ENCODE assay signal across 14 mouse cellular contexts in genomic region chr11:113698013-113698545, GRCm38 (mm10). TPM values are rescaled to one million over a fixed set of nuclear protein-coding genes. Genes with fewer than 3 reads are reported as not detected.
DNase-seq lines count a peak whose midpoint lies in the region; ATAC-seq and TF ChIP-seq lines count a peak whose summit lies in the region.
"Had no signal": no experiment of that assay in that cellular context is flagged by ENCODE, and none has a peak within 500 bp of the region (broad histone marks: within the 10 kb centered on the region; RNA-seq: fewer than 3 reads in every experiment).

No protein-coding gene starts in this region.

- 82% methylated on average over 12 of the region's 12 CpGs for WGBS in heart, embryonic 10.5 days
- 75% methylated on average over 12 of the region's 12 CpGs for WGBS in liver, embryonic 14.5 days (ENCODE audit: insufficient replicate concordance)

- H3K9me3 ChIP-seq in heart, embryonic 10.5 days, result no peaks in the 10 kb centered on the region
- H3K9me3 ChIP-seq in liver, embryonic 14.5 days (ENCODE audit: control insufficient read depth, low read length), result no peaks in the 10 kb centered on the region

- no peaks in the 10 kb centered on the region for H3K27me3 ChIP-seq in heart, embryonic 10.5 days (ENCODE audit: insufficient read depth, poor library complexity, severe bottlenecking)
- H3K27me3 ChIP-seq in liver, embryonic 14.5 days (ENCODE audit: control insufficient read depth, insufficient read depth, low read length), result no peaks in the 10 kb centered on the region

- no peak overlapping the region for H3K4me2 ChIP-seq in liver, embryonic 14.5 days (ENCODE audit: low read depth)

- ATAC-seq in liver, embryonic 14.5 days (ENCODE audit: insufficient read depth), result peak; percentile 45; the same call in 1 of the 2 replicates
- ATAC-seq: midbrain, embryonic 16.5 days had no signal

- no peak overlapping the region for H3K27ac ChIP-seq in heart, embryonic 10.5 days
- H3K27ac ChIP-seq in liver, embryonic 14.5 days, result no peak overlapping the region

- 0 out of 2 replicates have a peak, but pooled peaks cover 11% of the 10 kb centered on the region for H3K4me1 ChIP-seq in heart, embryonic 10.5 days
- H3K4me1 ChIP-seq in liver, embryonic 14.5 days (replicated peaks; ENCODE audit: control insufficient read depth in 2 of 2, insufficient read depth in 2 of 2, low read length in 1 of 2), result peaks cover 0 to 6% of the 10 kb centered on the region in 2 experiments; a peak in 1 of 4 replicates

- no peak for TF ChIP-seq CTCF in liver, embryonic 14.5 days (IDR thresholded peaks at IDR 0.05; ENCODE audit: low read depth)

- peak; percentile 34 for DNase-seq in heart, adult 8-10 months (ENCODE audit: low spot score)
- no peak for DNase-seq in heart, embryonic 10.5 days (ENCODE audit: low spot score)
- DNase-seq in kidney, adult 9 months, result peak; percentile 92
- DNase-seq in liver, embryonic 14.5 days (ENCODE audit: low read depth in 3 of 3, low spot score in 3 of 3), result no peak
- DNase-seq in lung, postnatal 4 days, result peak; percentile 34 to 70
- no peak for DNase-seq in cerebellum, adult 11 months
- no peak for DNase-seq in urinary bladder, postnatal 10 days (ENCODE audit: low spot score)
- no peak for DNase-seq in adrenal gland, postnatal 36 days
- DNase-seq: adrenal gland, adult 8-10 months; B cell, adult 2 months; heart, postnatal 36 days; right cerebral cortex, postnatal 4 days had no signal

- no peak for TF ChIP-seq EP300 in liver, embryonic 14.5 days (IDR thresholded peaks at IDR 0.05; ENCODE audit: low read depth)

- no peak overlapping the region for H3K9ac ChIP-seq in liver, embryonic 14.5 days (replicated peaks)

- H3K36me3 ChIP-seq in heart, embryonic 10.5 days, result peaks cover 45% of the 10 kb centered on the region
- H3K36me3 ChIP-seq in liver, embryonic 14.5 days (replicated peaks; ENCODE audit: control insufficient read depth, insufficient read depth, low read depth), result peaks cover 7% of the 10 kb centered on the region

- no peak overlapping the region for H3K4me3 ChIP-seq in heart, embryonic 10.5 days
- no peak overlapping the region for H3K4me3 ChIP-seq in liver, embryonic 14.5 days (ENCODE audit: insufficient read depth in 1 of 2, low read depth in 2 of 2, low read length in 2 of 2)

RNA-seq across cellular contexts. Expression of gene Cpsf4l, which starts 11.7 kb away (rescaled TPM):
- total RNA-seq in heart, adult 8-10 months (2022), result not detected
- polyA plus RNA-seq in heart, embryonic 10.5 days (2016; fragmentation: Nextera tagmentation; extraction: Ambion mirVana), result 0.15 and 0.34 TPM in 2 replicates
- 0.02 TPM in 1 of 2 replicates, not detected in the other for polyA plus RNA-seq in liver, embryonic 14.5 days (2012; rRNA removed)
- polyA plus RNA-seq in liver, embryonic 14.5 days (2014; fragmentation: Nextera tagmentation; extraction: Ambion mirVana), result 0.11 TPM in 1 of 2 replicates, not detected in the other
- total RNA-seq in adrenal gland, postnatal 36 days (2021), result under 1 TPM; 0.23 to 0.76 TPM
- total RNA-seq: gastrocnemius, adult 18-20 months; heart, postnatal 36 days had no signal

RNA-seq across cellular contexts. Expression of gene D11Wsu47e, which starts 13.9 kb away (rescaled TPM):
- 1 to 10 TPM; 5.9 to 8.4 (median 6.8) TPM for total RNA-seq in heart, adult 8-10 months (2022)
- polyA plus RNA-seq in heart, embryonic 10.5 days (2016; fragmentation: Nextera tagmentation; extraction: Ambion mirVana), result 21.8 and 26.3 TPM in 2 replicates
- 5.8 and 8.0 TPM in 2 replicates for polyA plus RNA-seq in liver, embryonic 14.5 days (2012; rRNA removed)
- 7.8 and 9.2 TPM in 2 replicates for polyA plus RNA-seq in liver, embryonic 14.5 days (2014; fragmentation: Nextera tagmentation; extraction: Ambion mirVana)
- 10 to 100 TPM; 13.4 to 18.7 TPM for total RNA-seq in adrenal gland, postnatal 36 days (2021)

RNA-seq across cellular contexts. Expression of gene Fam104a, which starts 14.1 kb away (rescaled TPM):
- total RNA-seq in heart, adult 8-10 months (2022), result 10 to 100 TPM; 15.0 to 16.7 (median 15.8) TPM
- polyA plus RNA-seq in heart, embryonic 10.5 days (2016; fragmentation: Nextera tagmentation; extraction: Ambion mirVana), result 56.2 and 60.7 TPM in 2 replicates
- polyA plus RNA-seq in liver, embryonic 14.5 days (2012; rRNA removed), result 20.6 and 25.0 TPM in 2 replicates
- polyA plus RNA-seq in liver, embryonic 14.5 days (2014; fragmentation: Nextera tagmentation; extraction: Ambion mirVana), result 44.5 and 46.8 TPM in 2 replicates
- 10 to 100 TPM; 32.0 to 39.7 TPM for total RNA-seq in adrenal gland, postnatal 36 days (2021)

RNA-seq across cellular contexts. Expression of gene Slc39a11, which starts 48.2 kb away (rescaled TPM):
- 1 to 10 TPM; 2.8 to 4.4 (median 4.0) TPM for total RNA-seq in heart, adult 8-10 months (2022)
- polyA plus RNA-seq in heart, embryonic 10.5 days (2016; fragmentation: Nextera tagmentation; extraction: Ambion mirVana), result 23.0 and 26.6 TPM in 2 replicates
- polyA plus RNA-seq in liver, embryonic 14.5 days (2012; rRNA removed), result 4.9 and 5.1 TPM in 2 replicates
- 10.1 and 10.2 TPM in 2 replicates for polyA plus RNA-seq in liver, embryonic 14.5 days (2014; fragmentation: Nextera tagmentation; extraction: Ambion mirVana)
- total RNA-seq in adrenal gland, postnatal 36 days (2021), result 10 to 100 TPM; 27.4 to 27.7 TPM

RNA-seq across cellular contexts. Expression of gene Cog1, which starts 49.1 kb away (rescaled TPM):
- total RNA-seq in heart, adult 8-10 months (2022), result 10 to 100 TPM; 21.0 to 26.0 (median 22.8) TPM
- 23.2 and 23.3 TPM in 2 replicates for polyA plus RNA-seq in heart, embryonic 10.5 days (2016; fragmentation: Nextera tagmentation; extraction: Ambion mirVana)
- polyA plus RNA-seq in liver, embryonic 14.5 days (2012; rRNA removed), result 12.0 and 12.9 TPM in 2 replicates
- 9.3 and 12.7 TPM in 2 replicates for polyA plus RNA-seq in liver, embryonic 14.5 days (2014; fragmentation: Nextera tagmentation; extraction: Ambion mirVana)
- 10 to 100 TPM; 35.4 to 39.5 TPM for total RNA-seq in adrenal gland, postnatal 36 days (2021)

Comparison
In these comparisons a context has a peak if more than half of its experiments do, and no peak if none do; other contexts are left out.
1. DNase-seq: peak in heart, adult 8-10 months (single experiment), kidney, adult 9 months (single experiment) and lung, postnatal 4 days (2 of 2); none in heart, embryonic 10.5 days (single experiment), liver, embryonic 14.5 days (0 of 3), cerebellum, adult 11 months (single experiment), urinary bladder, postnatal 10 days (single experiment) and adrenal gland, postnatal 36 days (0 of 2).